Mouse (Mus musculus): ENCODE data around the gene Tmed9. TPM values are rescaled to one million over a fixed set of nuclear protein-coding genes. Genes with fewer than 3 reads are reported as not detected.

The Tmed9 gene
- total and polyA plus RNA-seq, 3 experiments, result 56.7 to 172 (median 102) TPM

GRCm38 (mm10) chr13:55578086-55578485 is 4.6 kb downstream of the Tmed9 start:
- peaks cover 5% of the 10 kb centered on the region; the same call in 1 of the 2 replicates for H3K4me1 ChIP-seq (ENCODE audit: insufficient read depth, low read depth, low read length)
- H3K36me3 ChIP-seq (replicated peaks), result no peaks in the 10 kb centered on the region
- peaks cover 4% of the 10 kb centered on the region for H3K27me3 ChIP-seq (ENCODE audit: insufficient read depth, low read length)
- TF ChIP-seq POLR2AphosphoS5 (IDR thresholded peaks at IDR 0.05; ENCODE audit: insufficient replicate concordance, low read depth, low read length), result no peak
- DNase-seq (ENCODE audit: low spot score) (no peak), ATAC-seq (ENCODE audit: extremely low read depth, insufficient number of reproducible peaks, low FRiP score, poor library complexity, severe bottlenecking) (no peak)
- H3K9me3 ChIP-seq (replicated peaks), result peaks cover 6% of the 10 kb centered on the region
- no peak overlapping the region for H3K4me3 ChIP-seq (ENCODE audit: low read depth, low read length)

- H3K36me3 ChIP-seq (replicated peaks), result peaks cover 29% of the 10 kb centered on the region
- H3K27me3 ChIP-seq (ENCODE audit: insufficient read depth, low read length), result peaks cover 4% of the 10 kb centered on the region
- no peak for DNase-seq (ENCODE audit: low spot score)
- ATAC-seq (ENCODE audit: extremely low read depth, insufficient number of reproducible peaks, low FRiP score, poor library complexity, severe bottlenecking), result no peak
- TF ChIP-seq TAL1 (conservative IDR thresholded peaks at IDR 0.05; ENCODE audit: low read depth, low read length), result no peak
- TF ChIP-seq POLR2AphosphoS5 (IDR thresholded peaks at IDR 0.05; ENCODE audit: insufficient replicate concordance, low read depth, low read length), result no peak
- TF ChIP-seq GATA1 (IDR thresholded peaks at IDR 0.05; ENCODE audit: borderline replicate concordance, low read length), result no peak
- TF ChIP-seq GATA2 (IDR thresholded peaks at IDR 0.05; ENCODE audit: borderline replicate concordance, low read depth, low read length), result no peak
- TF ChIP-seq CTCF (IDR thresholded peaks at IDR 0.05; ENCODE audit: low read depth, low read length), result no peak
- peaks cover 6% of the 10 kb centered on the region for H3K9me3 ChIP-seq (replicated peaks)
- H3K4me1 ChIP-seq (ENCODE audit: insufficient read depth, low read depth, low read length), result peaks cover 27% of the 10 kb centered on the region
- no peak overlapping the region for H3K4me3 ChIP-seq (ENCODE audit: low read depth, low read length)
These were observed 18.5 kb downstream of the Tmed9 start for GRCm38 (mm10) chr13:55591961-55592490.

GRCm38 (mm10) chr13:55592512-55593253 is 19.2 kb downstream of the Tmed9 start:
- TF ChIP-seq TAL1 (conservative IDR thresholded peaks at IDR 0.05; ENCODE audit: low read depth, low read length), result no peak
- TF ChIP-seq CTCF (IDR thresholded peaks at IDR 0.05; ENCODE audit: low read depth, low read length), result no peak
- TF ChIP-seq POLR2AphosphoS5 (IDR thresholded peaks at IDR 0.05; ENCODE audit: insufficient replicate concordance, low read depth, low read length), result no peak
- peak; percentile 96 for ATAC-seq (ENCODE audit: extremely low read depth, insufficient number of reproducible peaks, low FRiP score, poor library complexity, severe bottlenecking)

GRCm38 (mm10) chr13:55593254-55593747 is 19.8 kb downstream of the Tmed9 start:
- TF ChIP-seq GATA2 (IDR thresholded peaks at IDR 0.05; ENCODE audit: borderline replicate concordance, low read depth, low read length), result no peak

More at GRCm38 (mm10) chr13:55592512-55593253, 19.2 kb downstream of the Tmed9 start:
- peaks cover 4% of the 10 kb centered on the region for H3K27me3 ChIP-seq (ENCODE audit: insufficient read depth, low read length)
- peak overlapping the region; percentile 93 for H3K4me3 ChIP-seq (ENCODE audit: low read depth, low read length)
- peaks cover 30% of the 10 kb centered on the region for H3K4me1 ChIP-seq (ENCODE audit: insufficient read depth, low read depth, low read length)
- H3K36me3 ChIP-seq (replicated peaks), result peaks cover 34% of the 10 kb centered on the region
- DNase-seq (ENCODE audit: low spot score), result peak; percentile 93
- H3K9me3 ChIP-seq (replicated peaks), result peaks cover 6% of the 10 kb centered on the region

GRCm38 (mm10) chr13:55595375-55595774 is 21.8 kb downstream of the Tmed9 start:
- no peak overlapping the region; the same call in 1 of the 2 replicates for H3K4me3 ChIP-seq (ENCODE audit: low read depth, low read length)
- H3K4me1 ChIP-seq (ENCODE audit: insufficient read depth, low read depth, low read length), result peaks cover 40% of the 10 kb centered on the region
- no peak for TF ChIP-seq GATA1 (IDR thresholded peaks at IDR 0.05; ENCODE audit: borderline replicate concordance, low read length)
- TF ChIP-seq TAL1 (conservative IDR thresholded peaks at IDR 0.05; ENCODE audit: low read depth, low read length), result no peak
- TF ChIP-seq GATA2 (IDR thresholded peaks at IDR 0.05; ENCODE audit: borderline replicate concordance, low read depth, low read length), result no peak
- TF ChIP-seq CTCF (IDR thresholded peaks at IDR 0.05; ENCODE audit: low read depth, low read length), result no peak
- TF ChIP-seq POLR2AphosphoS5 (IDR thresholded peaks at IDR 0.05; ENCODE audit: insufficient replicate concordance, low read depth, low read length), result no peak
- H3K36me3 ChIP-seq (replicated peaks), result peaks cover 43% of the 10 kb centered on the region
- ATAC-seq (ENCODE audit: extremely low read depth, insufficient number of reproducible peaks, low FRiP score, poor library complexity, severe bottlenecking), result no peak
- no peak for DNase-seq (ENCODE audit: low spot score)
- no peaks in the 10 kb centered on the region; the same call in 1 of the 2 replicates for H3K27me3 ChIP-seq (ENCODE audit: insufficient read depth, low read length)
- H3K9me3 ChIP-seq (replicated peaks), result peaks cover 6% of the 10 kb centered on the region

More at GRCm38 (mm10) chr13:55593254-55593747, 19.8 kb downstream of the Tmed9 start:
- ATAC-seq (ENCODE audit: extremely low read depth, insufficient number of reproducible peaks, low FRiP score, poor library complexity, severe bottlenecking) (0 out of 2 replicates have a peak, but pooled peaks have one; percentile 10), DNase-seq (ENCODE audit: low spot score) (peak; percentile 34)
- peak overlapping the region; percentile 93 for H3K4me3 ChIP-seq (ENCODE audit: low read depth, low read length)
- peaks cover 40% of the 10 kb centered on the region for H3K36me3 ChIP-seq (replicated peaks)
- peaks cover 4% of the 10 kb centered on the region for H3K27me3 ChIP-seq (ENCODE audit: insufficient read depth, low read length)
- H3K4me1 ChIP-seq (ENCODE audit: insufficient read depth, low read depth, low read length), result peaks cover 30% of the 10 kb centered on the region
- peaks cover 6% of the 10 kb centered on the region for H3K9me3 ChIP-seq (replicated peaks)

- Histone ChIP-seq H3K4me3 (ENCODE audit: low read depth, low read length) (no peak overlapping the region), H3K36me3 (replicated peaks) (peaks cover 43% of the 10 kb centered on the region), H3K4me1 (ENCODE audit: insufficient read depth, low read depth, low read length) (peaks cover 49% of the 10 kb centered on the region), H3K9me3 (replicated peaks) (peaks cover 4% of the 10 kb centered on the region), H3K27me3 (ENCODE audit: insufficient read depth, low read length) (no peaks in the 10 kb centered on the region; the same call in 1 of the 2 replicates)
- no peak for TF ChIP-seq GATA1 (IDR thresholded peaks at IDR 0.05; ENCODE audit: borderline replicate concordance, low read length)
- no peak for TF ChIP-seq POLR2AphosphoS5 (IDR thresholded peaks at IDR 0.05; ENCODE audit: insufficient replicate concordance, low read depth, low read length)
- TF ChIP-seq GATA2 (IDR thresholded peaks at IDR 0.05; ENCODE audit: borderline replicate concordance, low read depth, low read length), result no peak
- no peak for TF ChIP-seq TAL1 (conservative IDR thresholded peaks at IDR 0.05; ENCODE audit: low read depth, low read length)
- TF ChIP-seq CTCF (IDR thresholded peaks at IDR 0.05; ENCODE audit: low read depth, low read length), result no peak
- DNase-seq (ENCODE audit: low spot score) (no peak), ATAC-seq (ENCODE audit: extremely low read depth, insufficient number of reproducible peaks, low FRiP score, poor library complexity, severe bottlenecking) (no peak)
These were observed 23.3 kb downstream of the Tmed9 start for GRCm38 (mm10) chr13:55596802-55597201.

All from G1E (cell line).